Mouse (Mus musculus) c-Kit-positive CD71-positive TER-119-positive erythroid progenitor cells, embryonic 14.5 days (primary cell): ENCODE results near the gene Kmt2b.

Experiments used
- DNase-seq: peaks from one replicate; pipeline ENCODE4 v3.0.0-alpha.2; 2013; ENCODE audit warnings: low spot score

The Kmt2b gene

DNA sequence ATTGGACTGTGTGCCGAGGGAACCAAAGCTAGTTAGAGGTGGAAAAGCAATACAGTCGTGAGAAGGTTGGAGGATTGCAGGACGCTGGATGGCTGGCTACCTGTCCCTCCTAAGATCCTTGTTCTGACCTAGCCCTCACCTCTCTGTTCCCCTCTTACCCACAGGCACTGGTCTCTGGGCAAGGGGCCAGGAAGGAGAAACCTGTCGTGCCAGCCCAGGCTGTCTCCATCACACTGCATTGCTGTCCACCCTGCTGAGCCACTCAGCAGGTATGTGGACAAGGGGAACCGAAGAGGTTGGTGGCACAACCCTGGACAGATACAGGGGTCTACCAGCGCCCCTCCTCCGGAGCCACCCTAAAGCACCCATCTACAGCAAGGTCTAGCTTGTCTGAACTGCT, 12.1 kb upstream of the Kmt2b start:
- DNase-seq = no peak

DNA sequence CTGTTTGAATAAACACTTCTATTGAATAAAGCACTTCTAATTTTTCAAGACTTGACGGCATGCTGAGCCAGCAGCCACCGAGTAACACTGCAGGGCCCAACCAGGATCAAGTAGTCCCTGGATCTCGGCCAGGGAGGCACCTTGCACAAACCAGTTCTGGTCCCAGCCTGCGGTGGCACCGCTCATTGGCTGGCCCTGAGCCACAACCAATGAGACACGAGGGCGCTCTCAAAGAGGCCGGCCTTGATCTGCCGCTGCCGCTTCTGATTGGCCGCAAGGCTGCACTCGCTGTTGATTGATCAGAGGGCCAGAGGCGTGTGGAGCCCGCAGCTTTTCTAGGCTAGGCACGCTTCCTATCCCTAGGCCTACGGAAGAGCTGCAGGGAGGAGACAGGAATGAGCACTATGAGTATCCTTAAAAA, 11.4 kb upstream of the Kmt2b start:
- peak; percentile 86 for DNase-seq

DNA sequence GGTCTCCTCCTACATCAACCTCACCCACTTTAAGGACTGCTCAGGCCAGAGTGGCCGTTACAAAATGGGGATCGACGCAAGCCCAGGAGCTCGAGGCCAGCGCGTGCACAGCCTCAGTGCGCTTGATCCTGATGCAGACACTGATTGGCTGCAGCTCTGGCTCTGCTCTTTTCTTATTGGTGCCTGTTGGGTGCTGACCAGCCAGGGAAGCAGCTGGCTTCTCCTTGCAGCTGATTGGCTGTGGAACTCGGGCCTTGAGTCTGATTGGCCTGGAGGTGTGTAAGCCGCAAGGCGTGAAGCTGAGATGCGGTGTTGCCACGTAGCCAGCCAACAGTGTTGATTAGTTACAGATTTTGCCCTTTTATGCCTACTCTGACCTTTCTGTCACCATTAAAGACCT, 10.3 kb upstream of the Kmt2b start, which contains the start of gene Zbtb32:
Zbtb32 (minus strand) TSS at position 124 of the 400 bp plus-strand sequence.
- DNase-seq = no peak

DNA sequence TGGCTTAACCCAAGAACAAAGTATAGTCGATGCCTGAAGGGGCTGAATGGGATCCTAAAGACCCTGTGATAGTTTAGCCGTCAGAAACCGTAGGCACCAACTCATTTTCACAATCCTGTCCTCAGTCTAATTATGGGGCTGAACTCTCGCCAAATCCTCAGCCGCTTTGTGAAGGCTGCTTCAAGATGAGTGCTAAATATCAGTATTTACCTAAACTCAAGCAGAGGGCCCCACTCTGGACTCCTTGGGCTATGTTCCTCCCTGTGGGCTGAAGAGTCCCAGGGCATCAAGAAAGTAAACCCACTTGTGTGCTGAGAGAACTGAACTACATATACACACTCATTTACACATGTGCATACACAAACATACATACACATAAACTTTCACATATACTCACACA, 8.3 kb upstream of the Kmt2b start:
- DNase-seq = no peak

DNA sequence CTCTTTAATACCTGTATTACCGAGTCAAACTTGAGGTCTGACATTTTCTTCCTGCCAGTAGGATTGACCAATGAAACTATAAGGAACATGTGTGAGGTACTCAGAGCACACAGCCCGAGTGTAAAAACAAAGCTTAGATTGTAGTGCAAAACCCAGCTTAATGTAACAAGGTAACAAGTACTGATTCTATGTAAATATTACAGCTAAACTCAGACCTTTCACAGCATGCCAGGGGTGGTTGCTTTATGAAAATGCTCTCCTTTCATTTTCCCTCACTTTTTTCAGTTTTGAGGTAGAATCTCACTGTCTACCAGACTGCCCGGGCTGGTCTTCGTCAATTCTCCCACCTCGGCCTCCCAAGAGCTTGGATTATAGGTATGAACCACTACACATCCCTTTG, 7.6 kb upstream of the Kmt2b start:
- DNase-seq = no peak

DNA sequence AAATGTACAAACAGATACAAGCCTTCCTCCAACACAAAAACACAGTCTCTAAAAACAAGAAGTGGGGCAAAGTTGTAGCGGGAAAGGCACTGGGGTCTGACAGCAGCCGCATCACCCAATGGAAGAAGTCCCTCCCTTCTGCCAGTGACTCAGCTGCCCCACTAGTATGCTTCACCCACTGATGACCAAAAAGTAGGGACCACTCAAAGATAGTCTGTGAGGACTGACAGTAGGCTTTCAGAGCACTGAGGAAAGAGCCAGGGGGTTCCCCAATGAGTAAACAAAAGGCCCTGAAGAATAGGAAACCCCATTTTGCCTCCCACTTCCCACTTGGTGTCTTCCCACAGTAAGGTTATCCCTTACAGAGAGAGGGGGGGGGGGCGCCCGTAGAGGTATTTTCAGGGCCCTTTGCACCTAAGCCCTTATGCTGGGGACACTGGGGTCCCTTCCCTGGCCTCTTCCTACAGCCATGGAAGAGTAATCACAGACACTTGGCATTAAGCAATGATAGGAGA, 6.0 kb upstream of the Kmt2b start:
- no peak for DNase-seq

DNA sequence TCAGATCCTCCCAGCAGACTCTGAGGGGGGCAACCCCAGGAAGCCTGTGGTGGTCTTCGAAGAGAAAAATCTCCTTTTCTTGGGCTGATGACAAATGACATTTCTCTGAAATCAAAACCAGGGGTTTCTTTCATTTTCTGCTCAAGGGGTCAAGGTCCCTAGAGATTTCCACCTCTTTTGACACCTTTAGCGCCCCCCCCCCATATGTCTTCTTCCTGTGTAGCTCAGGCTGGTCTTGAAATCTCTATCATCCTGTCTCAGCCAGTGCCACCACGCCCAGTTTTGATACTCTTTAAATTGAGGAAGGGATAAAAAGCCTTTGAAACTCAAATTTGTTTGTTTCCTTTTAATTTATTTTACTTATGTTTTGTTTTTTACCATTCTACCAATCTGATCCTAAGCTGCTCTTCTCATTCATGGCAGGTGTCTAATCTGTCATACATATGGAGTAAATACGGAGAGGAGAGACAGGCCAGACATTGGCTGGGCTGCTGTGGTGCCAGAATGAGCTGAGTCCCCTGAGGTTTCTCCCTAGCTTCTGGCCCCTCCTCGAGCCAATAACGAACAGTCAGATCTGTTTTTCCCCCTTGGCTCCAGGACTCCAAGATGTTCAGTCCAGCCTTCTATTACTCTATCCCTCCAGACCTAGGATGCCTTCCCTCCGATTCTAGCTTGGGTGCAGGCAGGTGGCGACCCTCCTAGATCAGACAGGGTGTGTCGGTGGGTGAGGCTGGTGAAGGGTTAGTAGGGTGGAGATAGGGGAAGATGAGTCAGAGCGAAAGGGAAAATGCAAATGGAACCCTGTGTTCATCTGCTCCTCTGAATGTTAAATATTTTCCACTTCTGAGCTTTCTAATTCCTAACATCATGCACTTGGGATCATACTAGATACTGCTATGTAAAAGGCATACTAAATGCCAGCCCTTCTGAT, 5.3 kb upstream of the Kmt2b start:
- no peak for DNase-seq

DNA sequence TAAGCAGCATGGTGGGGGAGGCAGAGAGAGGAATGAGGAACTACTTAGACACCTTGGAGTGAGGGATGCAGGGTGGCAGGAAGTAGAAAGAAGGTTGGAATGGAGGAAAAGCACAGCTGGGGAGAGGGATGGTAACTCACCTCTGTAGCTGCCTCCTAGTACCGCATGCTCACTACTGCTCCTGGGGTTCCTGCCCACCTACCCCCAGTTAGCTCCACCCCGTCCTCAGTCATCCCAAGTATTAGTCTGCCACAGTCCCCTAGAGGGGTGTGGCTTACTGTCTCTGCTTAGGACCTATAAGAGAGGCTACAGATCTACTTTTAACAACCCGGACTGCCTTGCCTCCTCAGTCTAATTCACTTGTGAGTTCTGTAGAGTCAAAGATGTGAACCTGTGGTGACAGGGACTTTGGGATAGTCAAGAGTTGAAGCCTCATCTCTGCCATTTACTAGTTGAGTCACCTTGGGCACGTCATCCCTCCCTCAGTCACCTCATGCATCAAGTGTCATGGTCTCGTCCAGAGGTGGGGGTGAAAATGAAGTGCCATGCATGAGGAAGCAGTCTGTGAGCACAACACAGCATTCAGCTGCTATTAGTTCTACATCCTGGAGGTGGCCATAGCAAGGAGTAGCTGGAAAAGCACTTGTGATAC, 4.4 kb upstream of the Kmt2b start:
- no peak for DNase-seq

DNA sequence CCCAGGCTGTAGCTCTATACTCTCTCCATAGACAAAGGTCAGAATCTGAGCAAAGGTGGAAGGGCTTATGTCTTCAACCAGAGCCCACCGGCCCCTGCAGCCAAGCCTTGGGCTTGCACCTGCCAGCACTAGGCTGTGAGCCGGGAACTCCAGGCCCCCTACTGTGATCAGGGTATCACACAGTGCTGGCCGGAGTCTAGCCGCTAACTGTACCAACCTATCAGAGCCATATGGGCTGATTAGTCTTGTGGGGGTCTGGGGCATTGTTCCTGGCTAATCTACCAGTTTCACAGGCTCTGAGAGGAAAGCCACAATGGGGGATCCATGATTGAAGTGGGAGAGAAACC, 3.1 kb upstream of the Kmt2b start:
- no peak for DNase-seq

DNA sequence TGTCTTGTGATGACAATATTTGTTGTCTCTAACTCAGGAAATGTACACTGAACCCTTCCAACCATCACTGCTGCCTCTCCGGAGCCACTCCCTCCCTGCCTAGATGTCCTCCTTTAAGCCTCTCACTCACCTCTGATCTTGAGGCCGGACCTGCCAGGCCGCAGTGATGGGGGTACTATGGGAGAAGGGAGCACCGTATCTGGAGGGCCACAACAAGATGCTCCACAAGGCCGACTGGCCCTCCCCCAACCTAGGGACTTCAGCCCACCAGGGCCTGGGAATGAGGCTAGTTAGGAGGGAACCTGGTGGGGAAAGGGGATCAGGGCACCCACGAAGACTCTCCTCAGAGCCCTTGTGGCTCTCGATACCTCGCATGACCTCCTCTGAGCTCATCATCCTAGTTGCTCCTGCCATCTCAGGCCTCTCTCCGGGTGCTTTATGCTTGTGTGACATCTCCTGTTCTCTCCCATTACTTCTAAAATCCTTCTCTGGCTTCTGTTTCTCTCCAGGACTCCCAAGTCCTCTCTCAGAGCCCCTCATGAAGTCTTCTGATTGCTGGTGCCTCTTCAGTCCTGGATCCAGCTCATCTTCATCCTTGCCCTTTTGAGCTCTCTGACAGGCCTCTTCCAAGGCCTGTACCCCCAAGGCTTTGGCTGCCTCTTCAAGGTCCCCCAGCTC, 2.5 kb upstream of the Kmt2b start:
- DNase-seq = no peak

DNA sequence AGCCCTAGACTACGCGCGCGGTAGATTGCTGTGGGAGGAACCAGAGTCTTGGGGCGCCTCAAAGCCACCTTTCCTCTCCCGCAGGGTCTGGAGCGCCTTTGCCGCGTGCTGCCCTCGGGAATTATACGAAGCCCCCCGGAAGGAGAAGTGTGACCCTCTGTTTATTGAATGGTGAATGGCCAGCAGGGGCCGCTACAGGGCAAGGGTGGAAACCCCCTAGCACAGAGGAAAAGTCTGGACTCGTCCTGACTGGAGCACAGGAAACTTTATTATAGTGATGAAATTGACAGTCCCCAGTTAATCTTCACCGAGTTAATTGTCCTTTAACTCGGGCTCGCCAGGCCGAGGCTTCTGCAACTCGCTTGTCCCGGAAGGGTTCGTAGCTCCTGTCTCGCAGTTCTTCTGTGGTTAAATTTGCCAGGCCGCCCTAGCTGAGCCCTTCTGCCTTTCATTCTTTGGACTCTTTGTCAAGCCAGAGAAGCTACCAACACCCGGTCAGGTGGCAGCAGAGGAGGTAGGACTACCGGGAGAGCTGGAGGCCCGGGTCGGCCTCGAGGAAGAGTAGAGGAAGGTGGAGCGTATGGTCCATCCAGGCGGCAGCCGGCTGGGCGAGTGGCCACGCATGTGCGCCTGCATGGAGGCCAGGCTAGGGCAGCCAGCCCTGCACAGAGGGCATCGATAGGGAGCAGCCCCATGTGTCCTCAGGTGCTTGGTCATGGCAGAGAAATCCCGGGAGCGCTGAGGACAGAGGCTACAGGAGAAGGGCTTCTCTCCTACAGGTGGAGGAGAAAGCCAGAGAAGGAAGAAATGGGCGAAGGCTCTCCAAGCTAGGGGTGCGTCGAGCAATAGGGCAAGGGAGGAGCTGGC, 1.1 kb upstream of the Kmt2b start:
- DNase-seq = peak; percentile 79

DNA sequence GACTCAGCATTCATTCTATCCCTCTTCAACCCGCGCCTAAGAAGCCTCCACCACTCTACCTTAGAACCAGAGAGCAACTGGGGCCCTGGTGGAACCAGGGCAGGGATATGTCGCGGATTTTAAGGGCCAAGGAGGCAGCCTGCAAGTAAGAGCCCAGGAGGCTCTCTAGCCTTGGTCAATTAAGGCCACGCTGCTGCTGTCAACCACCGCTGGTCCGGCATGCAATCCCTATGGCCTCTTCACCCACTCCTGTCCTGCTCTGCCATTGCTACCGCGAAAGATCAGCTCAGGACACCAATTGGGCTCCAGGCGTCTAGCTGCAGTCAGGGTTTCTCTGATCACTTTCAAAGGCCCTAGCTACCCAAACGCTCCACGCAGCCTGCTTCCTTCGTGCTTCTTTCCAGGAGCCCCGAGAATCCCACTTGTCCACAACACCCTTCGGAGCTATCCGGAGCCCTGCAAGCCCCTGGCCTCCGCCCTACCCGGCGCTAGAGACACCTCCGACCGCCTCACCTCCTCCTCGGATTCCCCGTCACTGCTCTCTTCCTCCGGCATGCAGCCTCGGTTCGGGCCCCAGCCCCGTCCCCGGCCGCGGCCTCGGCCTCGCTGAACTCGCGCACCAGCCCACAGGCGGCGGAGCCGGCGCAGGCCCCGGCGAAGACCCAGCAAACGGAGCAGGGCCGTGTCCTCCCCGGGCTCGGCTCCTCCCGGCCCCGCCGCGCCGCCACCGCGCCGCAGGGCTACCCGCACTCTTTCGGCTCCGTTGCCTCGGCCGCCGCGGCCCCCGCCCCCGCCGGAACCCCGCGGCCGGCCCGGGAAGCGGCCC, 471 bp downstream of the Kmt2b start:
- peak; percentile 42 for DNase-seq

DNA sequence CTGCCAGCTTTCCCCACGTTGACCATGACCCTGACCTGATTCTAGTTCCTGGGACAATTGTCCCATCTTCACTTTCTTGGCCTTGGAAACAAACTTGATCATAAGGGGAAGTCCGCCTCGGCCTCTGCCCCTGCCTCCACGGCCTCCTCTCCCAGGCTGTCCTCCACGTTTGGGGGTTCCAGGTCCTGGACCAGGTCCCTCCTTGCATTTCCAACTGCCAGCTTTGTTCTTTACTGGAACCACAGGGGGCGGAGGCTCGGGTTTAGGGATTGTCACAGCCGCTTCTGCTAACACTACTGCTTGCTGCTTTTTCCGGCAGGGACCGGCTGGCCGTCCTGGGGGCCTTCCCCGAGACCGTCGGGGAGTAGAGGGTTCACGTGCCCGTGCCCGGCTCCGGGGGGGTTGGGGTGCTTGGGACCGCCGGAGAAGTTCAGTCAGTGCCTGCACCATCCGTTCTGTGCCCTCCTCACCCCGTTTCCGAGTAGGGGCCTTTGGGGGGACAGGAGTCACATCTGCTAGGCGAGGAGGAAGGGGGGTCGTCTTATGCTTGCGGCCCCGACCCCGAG, 2.0 kb downstream of the Kmt2b start:
- DNase-seq = no peak

DNA sequence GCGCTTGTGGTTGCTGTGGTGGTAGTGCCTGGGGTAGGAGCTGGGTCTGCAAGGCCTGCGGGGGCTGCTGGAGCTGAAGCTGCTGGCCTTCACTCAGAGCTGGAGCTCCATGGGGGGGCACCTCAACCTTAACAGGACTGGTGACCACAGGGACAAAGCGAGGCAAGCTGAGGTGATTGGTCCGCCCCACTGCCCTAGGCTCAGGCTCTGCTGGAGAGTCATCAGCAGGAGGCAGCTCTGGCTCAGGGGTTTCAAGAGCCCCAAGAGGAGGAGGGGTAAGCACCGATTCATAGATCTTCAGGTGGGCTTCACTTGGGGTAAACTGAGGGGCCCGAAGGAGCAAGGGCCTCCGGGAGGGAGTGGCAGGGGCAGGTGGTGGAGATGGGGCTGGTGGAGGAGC, 3.4 kb downstream of the Kmt2b start:
- no peak for DNase-seq

DNA sequence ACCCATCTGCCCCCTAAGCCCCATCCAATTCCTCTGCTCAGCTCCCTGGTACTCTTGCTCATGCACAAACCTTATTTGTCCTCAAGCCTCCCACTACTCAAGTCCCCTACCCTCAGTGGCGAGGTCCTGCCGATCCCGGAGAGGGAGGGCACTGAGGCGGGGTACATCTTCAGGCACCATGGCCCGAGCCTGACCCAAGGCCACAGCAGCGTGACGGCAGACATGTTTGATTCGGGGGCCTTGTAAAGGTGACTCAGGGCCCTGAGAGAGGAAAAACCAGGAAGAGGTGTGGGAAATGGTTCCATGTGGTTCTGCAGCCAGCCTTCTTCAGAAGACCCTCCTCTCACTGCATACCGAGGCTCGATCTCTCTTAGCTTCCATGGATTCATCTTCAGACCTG, 4.2 kb downstream of the Kmt2b start:
- DNase-seq = no peak

DNA sequence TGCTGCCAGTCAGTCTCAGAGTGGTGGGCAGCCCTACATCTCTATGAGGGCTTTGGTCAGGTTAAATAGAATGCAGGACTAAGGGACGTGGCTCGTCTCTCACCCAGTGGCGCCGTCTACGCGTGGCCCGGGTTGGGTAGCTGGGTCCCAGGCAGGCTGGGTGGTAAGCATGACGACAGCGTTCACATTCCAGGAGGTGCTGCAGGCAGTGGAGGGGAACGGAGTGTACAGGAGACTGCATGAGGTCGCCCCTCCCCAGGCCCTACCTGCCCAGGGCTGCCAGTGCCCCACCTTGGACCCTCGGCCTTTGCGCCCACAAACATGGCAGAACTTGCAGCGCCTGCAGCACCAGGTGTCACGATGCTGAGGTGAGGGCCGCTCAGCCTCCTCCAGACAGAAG, 7.0 kb downstream of the Kmt2b start:
- no peak for DNase-seq

DNA sequence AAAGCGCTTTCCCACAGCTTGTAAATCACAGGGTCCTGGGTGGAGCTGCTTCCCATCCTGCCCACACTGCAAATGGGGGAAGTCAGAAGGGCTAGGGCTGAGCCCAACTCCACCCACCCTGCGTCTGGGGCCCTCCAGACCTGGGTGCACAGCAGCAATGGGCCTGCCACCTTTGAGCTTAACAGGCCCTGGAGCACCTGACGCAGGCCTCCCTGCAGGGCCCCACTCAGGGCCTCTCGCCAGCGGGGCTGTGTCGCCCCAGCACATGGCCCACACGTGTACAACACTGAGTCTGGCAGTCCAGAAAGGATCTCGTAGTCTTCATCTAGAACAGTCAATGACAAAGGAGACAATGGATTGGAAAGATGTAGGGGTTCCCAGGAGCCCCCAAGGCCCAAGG, 8.6 kb downstream of the Kmt2b start:
- no peak for DNase-seq

DNA sequence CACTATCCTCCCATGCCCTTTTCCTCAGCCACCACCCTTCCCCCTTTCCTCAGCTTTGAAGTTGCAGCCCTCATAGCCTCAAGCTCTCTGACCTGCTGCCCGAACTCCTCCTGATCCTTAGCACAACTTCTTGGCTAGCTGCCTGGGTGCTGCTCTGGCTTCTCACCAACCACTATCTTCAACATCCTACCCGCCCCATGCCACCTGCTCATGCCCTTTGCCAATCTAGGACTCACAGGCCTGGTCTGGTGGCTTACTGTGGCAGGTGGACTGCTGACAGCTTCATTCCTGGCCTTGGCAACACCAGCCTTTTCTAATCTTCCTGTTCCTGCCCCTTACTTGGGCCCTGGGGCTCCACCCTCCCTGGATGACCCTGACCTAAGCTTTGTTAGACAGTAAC, 15.6 kb downstream of the Kmt2b start:
- DNase-seq = no peak

DNA sequence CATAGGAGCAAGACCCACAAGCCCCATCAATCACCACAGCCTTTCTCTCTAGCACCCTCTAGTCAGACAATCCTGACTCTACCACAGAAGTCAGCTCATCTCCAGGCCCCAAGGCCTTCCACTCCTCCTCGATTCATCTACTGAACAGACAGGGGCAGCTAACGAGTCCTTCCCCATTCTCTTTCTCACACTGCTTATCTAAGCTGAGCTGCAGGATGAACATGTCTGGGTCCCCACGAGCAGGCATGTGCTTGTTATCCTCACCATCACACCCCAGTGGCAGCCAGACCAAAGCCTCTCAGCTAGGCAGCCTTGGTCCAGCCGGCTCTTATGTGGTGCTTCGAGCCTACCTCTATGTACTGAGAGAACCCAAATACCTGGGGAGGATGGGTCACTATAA, 16.1 kb downstream of the Kmt2b start:
- DNase-seq = no peak

DNA sequence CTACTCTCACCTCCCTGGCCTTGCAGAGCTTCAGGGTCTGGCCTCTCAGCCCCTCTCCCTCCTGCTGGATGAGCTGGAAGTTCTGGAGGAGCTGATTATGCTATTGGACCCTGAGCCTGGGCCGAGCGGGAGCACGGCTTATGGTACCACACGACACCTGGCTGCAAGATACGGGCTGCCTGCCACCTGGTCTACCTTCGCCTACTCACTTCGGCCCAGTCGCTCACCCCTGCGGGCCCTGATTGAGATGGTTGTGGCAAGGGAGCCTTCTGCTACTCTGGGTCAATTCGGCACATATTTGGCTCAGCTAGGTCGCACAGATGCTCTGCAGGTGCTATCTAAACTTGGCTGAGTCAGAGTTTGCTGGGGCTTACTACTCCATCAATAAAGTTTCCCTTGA, 21.0 kb downstream of the Kmt2b start:
- no peak for DNase-seq

DNA sequence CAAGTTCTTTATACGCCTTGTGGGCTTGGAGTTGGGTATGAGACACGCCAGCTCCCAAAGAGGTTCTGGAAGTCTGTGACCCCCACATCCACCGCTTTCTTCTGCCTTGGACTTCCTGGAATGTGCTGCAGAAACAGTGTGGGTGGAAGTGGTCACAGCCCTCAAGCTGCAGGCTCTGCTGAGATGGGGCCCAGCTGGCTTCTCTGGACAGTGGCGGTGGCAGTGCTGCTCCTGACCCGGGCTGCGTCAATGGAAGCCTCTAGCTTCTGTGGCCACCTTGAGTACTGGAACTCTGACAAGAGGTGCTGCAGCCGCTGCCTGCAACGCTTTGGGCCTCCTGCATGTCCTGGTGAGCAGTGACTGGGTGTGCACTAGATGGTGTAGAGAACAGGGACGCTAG, 22.5 kb downstream of the Kmt2b start:
- DNase-seq = no peak
